Mouse (Mus musculus): ENCODE results near the gene Nrk.

Nrk gene

GRCm38 (mm10) chrX:138914041-138914776, at the start of gene Nrk:
TSS of gene Nrk (plus strand) at chrX:138914430.
- no peak for DNase-seq (ENCODE audit: low spot score)

DNA sequence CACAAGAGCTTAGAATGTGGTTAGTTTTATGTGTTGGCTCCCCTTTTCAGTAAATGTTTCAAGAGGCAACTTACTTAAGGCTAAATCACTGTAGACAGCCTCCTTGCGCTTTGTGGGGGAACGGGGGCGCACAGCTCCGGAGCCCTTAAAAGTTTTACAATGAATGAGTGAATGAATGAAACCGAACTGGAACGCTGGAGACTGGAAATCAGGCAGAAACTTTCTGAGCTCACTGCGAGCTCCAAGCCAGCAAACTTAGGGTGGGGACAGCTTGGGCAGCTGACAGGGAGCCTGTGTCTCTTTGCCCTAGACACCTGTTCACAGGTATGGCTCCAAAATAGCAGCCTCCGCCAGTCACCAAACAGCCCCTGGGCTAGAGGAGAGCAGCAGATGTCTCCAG, 864 bp upstream of the Nrk start:
- no peak for DNase-seq (ENCODE audit: low spot score)

- no peak for DNase-seq (ENCODE audit: low spot score)
Measured at GRCm38 (mm10) chrX:138914777-138915114, 516 bp downstream of the Nrk start.

DNA sequence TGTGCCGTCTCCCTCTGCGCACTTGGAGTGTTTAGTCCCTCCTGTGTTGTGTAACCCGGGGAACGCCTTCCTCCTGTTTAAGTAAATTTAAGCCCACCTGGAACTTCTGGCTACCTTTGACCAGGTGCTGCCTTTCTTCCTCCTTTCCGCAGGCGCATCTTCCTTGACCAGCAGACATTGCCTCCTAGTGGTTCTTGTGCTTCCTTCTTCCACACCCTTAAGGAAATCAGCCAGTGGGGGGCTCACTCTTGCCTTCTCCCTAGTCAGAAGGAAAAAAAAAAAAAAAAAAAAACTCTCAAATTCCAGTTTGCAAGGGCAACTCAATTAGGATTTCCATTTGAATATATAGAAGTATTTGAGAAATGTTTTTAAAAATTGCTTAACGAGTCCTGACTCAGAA, 4.8 kb downstream of the Nrk start:
- DNase-seq (ENCODE audit: low spot score), result no peak

DNA sequence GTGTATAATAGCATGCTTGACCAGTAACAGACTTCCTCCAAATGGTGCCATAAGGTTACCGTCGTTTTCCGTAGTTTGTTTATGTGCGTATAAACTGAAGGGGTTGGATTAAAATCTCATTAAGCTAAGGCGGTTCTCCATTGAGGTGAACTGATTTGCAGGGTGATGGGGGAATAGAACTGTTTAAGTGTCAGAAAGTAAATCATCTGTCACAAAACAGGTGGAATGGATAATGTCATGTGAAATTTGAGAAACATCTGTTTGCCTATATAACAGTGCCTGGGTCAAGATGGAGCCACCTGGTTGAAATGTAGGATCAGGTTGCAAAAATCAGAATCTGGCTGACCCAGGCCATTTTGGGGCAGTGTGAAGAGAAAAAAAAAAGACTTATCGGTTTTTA, 29.7 kb downstream of the Nrk start:
- DNase-seq (ENCODE audit: low spot score), result no peak

DNA sequence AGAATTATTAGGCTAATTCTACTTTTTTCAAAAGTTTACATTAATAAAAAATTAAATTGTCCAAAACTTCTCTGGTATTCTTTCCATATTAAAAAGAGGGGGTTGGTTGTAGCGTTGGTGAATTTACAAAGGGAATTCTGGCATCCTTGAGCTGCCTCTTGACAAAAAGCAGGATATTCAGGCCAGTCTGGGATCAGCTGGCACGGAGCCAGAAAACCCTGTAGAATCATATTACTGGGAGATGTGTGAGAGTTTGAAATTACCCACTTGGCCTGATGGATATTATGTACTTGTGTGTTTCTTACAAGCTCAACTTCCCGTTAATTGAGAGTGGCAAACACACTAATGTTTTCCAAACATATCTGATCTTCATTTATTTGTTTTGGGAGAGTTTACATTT, 46.5 kb downstream of the Nrk start:
- DNase-seq (ENCODE audit: low spot score), result no peak

DNA sequence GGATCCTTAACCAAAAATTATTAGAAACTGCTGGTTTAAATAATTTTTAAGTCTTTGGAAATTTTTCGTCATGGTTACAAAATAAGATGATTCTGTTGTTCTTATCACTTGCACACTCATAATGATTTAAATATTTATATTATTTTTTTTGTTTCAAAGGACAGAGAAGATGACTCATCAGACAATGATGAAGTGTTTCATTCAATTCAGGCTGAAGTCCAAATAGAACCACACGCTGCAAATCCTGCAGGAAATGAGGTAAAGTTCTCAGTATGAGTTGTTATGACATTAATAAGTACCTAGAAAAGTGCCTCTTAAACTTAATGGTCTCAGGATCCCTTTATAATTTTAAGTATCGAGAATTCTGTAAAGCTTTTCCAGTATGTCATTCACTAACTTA, 64.3 kb downstream of the Nrk start:
- DNase-seq (ENCODE audit: low spot score), result no peak

DNA sequence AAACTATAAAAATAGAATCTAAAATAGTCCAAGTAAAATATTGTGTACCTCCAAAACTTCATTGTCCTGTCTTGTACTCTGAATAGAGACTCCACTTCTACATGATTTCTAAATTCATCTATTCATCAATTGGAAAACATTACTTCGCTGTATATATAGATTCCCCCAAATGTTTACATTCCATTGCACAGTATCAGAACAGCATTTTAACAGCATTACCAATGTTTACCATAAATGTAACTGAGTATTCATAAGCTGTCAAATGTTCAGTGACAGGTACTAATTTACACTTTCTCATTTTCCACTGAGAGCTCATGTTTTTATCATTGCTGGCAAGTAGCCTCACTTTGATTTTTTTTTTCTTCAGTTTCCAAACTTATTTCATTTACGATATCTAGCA, 65.0 kb downstream of the Nrk start:
- DNase-seq (ENCODE audit: low spot score), result no peak

- DNase-seq (ENCODE audit: low spot score), result no peak
Measured at GRCm38 (mm10) chrX:139014524-139014923, 100.3 kb downstream of the Nrk start.

- DNase-seq (ENCODE audit: low spot score), result no peak
Measured at GRCm38 (mm10) chrX:139016540-139016939, 102.3 kb downstream of the Nrk start.

- DNase-seq (ENCODE audit: low spot score), result no peak
Measured at GRCm38 (mm10) chrX:139026532-139027097, 112.4 kb downstream of the Nrk start.

- DNase-seq (ENCODE audit: low spot score), result no peak
Measured at GRCm38 (mm10) chrX:139027296-139027695, 113.1 kb downstream of the Nrk start.

- DNase-seq (ENCODE audit: low spot score), result no peak
Measured at GRCm38 (mm10) chrX:139027909-139028308, 113.7 kb downstream of the Nrk start.

- DNase-seq (ENCODE audit: low spot score), result no peak
Measured at GRCm38 (mm10) chrX:139037666-139038065, 123.4 kb downstream of the Nrk start.

GRCm38 (mm10) chrX:139039314-139039713, 125.1 kb downstream of the Nrk start:
- DNase-seq (ENCODE audit: low spot score), result no peak

GRCm38 (mm10) chrX:139041148-139041547, 126.9 kb downstream of the Nrk start:
- no peak for DNase-seq (ENCODE audit: low spot score)

DNA sequence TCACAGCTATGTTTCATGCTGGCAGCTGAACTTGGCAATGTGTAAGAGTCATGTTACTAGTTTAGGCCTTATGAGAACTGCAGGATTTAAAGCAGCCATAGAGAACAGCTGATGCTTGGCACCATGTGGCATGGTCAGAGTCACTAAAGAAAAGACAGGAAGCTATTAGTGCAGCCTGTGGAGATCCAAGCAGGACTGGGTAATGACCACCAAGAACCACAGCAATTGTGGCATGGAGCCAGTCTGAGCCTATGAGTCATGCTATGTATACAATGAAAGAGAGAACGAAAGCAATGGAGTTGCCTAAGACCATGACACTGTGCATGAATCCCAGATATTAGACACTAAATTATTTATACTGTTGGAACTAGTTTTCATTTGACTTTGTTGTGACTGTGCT, 137.7 kb downstream of the Nrk start:
- DNase-seq (ENCODE audit: low spot score), result no peak

- no peak for DNase-seq (ENCODE audit: low spot score)
Measured at GRCm38 (mm10) chrX:139053149-139053548, 138.9 kb downstream of the Nrk start.
